Mouse (Mus musculus) heart, adult 2 months (tissue): ENCODE data around the gene Ap1g1.

Experiments
- CTCF ChIP-seq: fragments of 200-600 bp; IDR thresholded peaks from 2 replicates; pipeline ENCODE4 v1.8.1; 2022; ENCODE audit warnings: antibody characterized with exemption, mild to moderate bottlenecking, moderate library complexity
- POLR2A ChIP-seq: fragments of 200-500 bp; IDR thresholded peaks from 2 replicates; pipeline ENCODE4 v1.6.1; 2011; ENCODE audit warnings: mild to moderate bottlenecking, low read depth, low read length, control low read depth; ENCODE audit not compliant: insufficient read depth

GRCm38 (mm10) chr8:109759426-109759825, 18.9 kb upstream of the Ap1g1 start:
- no peak for TF ChIP-seq CTCF
- no peak for TF ChIP-seq POLR2A
